Mouse (Mus musculus): Measurements from ENCODE around the gene Eif4e3.

Eif4e3 gene

GRCm38 (mm10) chr6:99624542-99624941, 42.0 kb downstream of the Eif4e3 start:
- DNase-seq (ENCODE audit: low spot score), result no peak

GRCm38 (mm10) chr6:99623641-99624040, 42.9 kb downstream of the Eif4e3 start:
- no peak for DNase-seq (ENCODE audit: low spot score)

DNA sequence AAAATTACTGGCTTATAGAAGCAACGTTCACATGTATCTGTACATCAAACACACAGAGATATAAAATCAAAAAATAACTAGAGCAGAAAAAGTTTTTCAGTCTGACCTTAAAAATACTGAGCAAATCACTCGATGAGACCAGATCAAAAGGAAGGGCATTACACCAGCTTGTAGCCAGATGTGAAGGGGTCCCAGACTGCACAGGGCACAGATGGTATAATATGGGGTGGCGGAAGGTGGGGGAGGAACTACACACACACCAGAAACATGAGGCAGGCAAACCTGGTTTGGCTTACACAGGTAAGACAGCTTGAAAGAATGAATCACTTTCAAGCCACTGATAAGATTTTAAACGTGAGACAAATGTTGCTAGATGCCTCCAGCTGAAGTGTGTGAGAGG, 45.4 kb downstream of the Eif4e3 start:
- no peak for DNase-seq (ENCODE audit: low spot score)

DNA sequence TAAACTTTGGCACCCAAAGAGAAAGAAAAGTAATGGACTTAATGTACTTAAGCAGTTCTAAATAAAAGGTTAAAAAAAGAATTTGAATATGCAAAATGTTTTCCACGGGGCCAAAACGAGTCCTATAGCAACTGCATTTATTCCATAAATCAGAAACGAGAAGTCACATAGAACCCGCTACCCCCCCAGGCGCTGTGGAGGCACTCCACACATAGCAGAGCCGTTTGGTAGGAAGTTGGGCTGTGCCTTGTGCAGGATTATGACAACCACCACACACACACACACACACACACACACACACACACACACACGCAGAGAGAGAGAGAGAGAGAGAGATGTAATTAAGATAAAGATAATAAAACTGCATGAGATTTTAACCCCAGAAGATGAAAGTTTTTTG, 46.1 kb downstream of the Eif4e3 start:
- DNase-seq (ENCODE audit: low spot score), result no peak

- DNase-seq (ENCODE audit: low spot score), result no peak
Observed at GRCm38 (mm10) chr6:99619964-99620363, 46.6 kb downstream of the Eif4e3 start.

DNA sequence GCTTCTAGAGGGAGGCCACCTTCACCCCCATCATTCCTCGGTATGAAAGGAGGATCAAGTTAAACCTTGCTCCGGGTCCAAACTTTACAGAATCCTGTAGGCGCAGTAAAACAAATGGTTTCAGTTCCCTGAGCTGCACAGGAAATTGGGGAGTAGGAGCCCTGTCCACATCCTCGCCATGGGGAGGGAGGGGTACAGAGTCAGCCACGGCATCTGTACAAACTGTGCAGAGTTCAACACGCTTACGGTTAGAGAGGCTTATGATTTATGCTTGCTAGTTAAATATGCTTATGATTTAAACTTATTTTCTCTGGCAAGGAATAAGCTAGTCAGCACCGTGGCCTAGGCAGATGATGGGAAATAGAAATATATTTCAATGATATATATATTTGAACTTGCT, 47.1 kb downstream of the Eif4e3 start:
- DNase-seq (ENCODE audit: low spot score), result no peak

DNA sequence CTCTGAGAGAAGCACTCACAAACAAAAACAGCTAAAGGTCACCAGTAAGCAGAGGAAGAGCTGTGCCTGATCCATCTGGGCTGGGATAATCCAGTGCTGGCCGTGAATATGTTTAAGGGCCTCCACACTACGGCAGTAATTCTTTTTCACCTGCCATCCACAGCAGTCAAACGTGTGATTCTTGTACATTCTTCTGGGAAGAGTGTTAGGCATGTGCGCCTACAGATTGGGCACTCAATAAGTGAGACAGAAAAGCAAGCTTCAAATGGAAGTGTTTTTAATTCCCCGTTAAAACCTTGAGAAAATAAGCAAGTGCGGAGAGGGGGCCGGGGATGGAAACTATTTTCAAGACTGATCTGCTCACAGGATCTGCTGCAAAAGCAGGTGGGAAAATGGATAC, 48.7 kb downstream of the Eif4e3 start:
- no peak for DNase-seq (ENCODE audit: low spot score)

DNA sequence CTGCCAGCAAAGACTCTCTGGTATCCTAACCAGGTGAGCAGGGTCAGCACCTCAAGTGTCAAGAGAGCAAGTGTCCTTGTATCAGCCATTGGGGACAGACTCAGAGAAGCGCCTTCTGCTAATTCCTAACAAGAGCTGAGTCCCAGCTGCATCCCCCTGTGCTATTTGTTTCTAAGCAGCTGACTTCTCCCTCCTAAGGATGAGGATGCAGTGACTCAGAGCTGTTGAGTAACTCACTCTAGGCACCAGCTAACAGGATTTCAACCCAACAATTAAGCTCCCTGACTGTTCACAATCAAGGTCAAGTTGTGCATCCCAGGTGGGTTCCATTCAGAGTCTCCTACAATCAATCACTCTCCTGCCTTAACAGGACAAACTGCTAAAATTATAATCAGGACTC, 49.2 kb downstream of the Eif4e3 start:
- DNase-seq (ENCODE audit: low spot score), result no peak

DNA sequence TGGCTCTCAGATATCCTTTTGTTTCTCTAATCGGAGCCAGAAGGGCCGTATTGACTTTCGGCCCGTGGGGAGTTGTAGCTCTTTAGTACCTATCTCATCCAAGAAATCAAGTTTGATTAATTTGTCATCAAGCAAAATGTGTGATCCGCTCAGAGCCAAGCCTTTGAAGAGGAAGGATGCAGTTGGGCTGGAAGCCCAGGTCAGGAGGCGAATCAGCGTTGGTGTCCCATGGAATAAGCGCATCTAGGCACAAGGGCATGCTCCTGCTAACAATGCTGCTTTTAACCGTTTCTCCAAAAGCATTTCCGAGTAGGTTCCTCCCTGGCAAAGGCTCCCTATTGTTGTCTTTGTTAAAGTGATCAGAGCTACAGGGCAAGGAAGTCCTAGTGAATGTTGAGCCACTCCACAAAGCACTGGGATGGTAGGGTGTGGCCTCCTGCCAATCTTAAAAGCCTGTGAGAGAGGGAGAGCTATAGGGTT, 51.3 kb downstream of the Eif4e3 start:
- no peak for DNase-seq (ENCODE audit: low spot score)

DNA sequence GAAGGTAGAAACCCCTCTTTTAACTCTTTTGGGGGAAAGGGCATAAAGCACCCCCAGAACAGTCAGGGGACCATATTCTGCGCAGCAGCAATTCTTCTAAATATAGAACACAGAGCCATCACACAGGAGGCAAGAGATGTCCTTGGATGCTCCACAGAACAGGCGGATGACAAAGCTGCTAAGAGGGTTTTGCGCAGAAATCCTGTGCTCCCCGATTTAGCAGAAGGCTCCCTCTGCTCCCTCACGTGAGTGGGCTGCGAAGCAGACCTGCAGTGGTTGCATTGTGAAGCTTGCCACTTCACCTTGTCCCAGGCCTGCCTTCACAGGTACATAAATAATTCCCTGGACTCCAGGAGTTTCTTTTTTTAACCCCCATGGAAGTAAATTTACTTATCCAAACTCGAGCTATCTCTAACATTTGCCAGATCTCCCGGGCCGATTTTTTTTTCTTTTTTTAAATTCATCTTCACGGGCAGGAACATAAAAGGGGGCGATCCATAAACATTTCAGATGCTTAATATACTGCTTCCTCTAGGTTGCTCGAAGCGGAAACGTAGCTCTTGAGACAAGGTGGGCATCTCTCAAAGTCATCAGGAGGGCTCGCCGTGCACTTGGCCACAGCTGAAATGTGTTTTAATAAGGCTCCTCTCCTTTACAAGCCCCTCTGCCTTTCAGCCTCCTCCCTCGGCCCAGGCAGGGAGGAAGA, 51.9 kb downstream of the Eif4e3 start:
- DNase-seq (ENCODE audit: low spot score), result no peak

GRCm38 (mm10) chr6:99611866-99612265, 54.7 kb downstream of the Eif4e3 start:
- DNase-seq (ENCODE audit: low spot score), result no peak

DNA sequence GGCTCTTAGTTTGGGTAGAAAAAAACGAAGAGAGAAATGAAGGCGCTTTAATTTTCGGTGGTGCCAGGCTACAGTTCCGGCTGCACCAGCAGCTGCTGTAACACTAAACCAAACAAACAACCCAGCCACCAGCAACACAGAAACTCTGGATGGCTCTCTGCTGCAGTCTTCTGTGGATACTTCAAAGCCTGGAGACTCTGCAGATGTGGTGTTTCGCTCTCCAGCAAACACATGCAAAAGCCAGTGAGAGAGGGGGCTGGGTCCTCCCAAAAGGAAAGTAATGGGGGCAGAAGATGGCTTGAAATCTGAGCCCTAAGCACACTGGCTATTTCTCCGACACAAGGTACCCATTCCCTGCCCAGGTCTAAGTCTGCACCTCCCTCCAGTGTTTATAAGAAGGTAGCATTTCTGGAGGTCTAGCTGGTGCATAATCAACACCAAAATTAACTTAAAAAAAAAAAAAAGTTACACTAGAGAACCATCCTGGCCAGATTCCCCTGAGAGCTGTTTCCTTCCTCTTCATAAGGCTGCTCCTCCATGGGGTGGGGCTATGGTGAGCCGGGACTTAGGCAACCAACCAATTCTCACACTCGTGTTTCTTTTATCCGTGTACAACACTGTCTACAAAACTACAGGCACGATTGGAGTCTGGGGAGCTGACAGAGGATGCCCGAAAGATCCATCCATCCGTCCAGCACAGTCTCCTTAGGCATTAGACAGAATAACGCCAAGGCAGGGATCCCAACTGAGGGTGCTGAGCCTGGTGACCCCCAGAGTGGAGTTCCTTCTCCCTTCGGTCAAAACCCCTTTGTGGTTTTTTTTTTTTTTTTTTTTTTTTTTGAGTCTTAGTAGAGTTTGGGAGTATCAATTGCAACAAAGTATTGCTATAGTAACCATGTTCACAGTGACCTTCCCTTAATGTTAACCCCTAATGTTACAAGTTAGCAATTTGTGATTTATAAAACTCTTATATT, 55.8 kb downstream of the Eif4e3 start:
- DNase-seq (ENCODE audit: low spot score), result no peak

DNA sequence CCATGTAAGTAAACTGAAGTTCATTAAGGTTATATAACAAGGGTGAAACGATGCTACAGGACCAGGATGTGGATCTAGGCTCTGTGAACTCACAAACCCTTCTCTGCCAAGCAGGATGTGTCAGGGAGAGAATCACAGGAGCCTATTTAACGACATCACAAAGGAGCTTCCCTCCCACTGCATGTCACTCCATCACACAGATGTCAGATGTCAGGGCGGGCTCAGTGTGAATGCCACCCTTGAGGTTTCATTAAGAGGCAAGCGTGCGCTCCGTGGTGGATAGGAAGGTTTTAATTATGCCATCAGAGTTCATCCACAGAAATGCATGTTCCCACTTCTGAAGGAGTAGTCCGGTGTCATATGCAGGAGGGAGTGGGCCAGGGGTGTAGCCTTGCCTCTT, 60.5 kb downstream of the Eif4e3 start:
- DNase-seq (ENCODE audit: low spot score), result no peak

DNA sequence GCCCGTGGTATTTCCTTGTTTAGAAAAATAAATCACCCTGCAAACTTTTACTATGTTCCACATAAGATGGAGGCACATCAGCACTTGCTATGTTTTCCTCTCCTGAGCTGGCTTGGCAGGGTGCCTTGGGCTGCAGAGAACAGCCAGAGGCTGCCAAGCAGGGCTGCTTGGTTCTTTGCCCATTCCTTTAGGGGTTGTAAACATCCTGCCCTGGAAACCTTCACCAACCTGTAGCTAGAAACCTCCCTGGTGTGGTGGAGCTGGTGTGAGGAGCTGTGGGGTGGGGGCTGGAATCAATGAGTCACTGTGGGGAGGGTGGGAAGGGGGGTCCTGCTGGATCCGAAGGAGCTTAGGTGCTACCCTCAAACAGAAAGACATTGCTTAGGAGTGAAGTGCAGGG, 61.8 kb downstream of the Eif4e3 start:
- no peak for DNase-seq (ENCODE audit: low spot score)

DNA sequence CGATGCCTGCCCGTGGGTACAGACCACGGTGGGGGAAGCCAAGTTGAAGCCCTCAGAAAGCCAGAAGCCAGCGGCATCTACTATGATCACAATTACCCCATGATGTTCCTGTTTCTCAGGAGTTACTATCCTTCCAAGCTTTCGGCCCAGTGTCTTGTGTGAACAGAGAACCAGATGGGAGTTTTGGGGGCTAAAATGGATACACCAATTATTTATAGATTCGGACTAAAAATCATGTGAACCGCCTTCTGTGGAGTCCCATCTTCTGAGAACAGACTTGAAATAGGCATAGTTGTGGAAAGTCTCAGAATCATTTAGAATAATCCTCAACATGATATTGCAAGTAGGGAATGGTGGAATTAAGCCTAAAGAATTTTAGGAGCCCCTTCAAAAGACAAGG, 64.1 kb downstream of the Eif4e3 start:
- DNase-seq (ENCODE audit: low spot score), result no peak

- DNase-seq (ENCODE audit: low spot score), result no peak
Observed at GRCm38 (mm10) chr6:99600886-99601285, 65.7 kb downstream of the Eif4e3 start.

DNA sequence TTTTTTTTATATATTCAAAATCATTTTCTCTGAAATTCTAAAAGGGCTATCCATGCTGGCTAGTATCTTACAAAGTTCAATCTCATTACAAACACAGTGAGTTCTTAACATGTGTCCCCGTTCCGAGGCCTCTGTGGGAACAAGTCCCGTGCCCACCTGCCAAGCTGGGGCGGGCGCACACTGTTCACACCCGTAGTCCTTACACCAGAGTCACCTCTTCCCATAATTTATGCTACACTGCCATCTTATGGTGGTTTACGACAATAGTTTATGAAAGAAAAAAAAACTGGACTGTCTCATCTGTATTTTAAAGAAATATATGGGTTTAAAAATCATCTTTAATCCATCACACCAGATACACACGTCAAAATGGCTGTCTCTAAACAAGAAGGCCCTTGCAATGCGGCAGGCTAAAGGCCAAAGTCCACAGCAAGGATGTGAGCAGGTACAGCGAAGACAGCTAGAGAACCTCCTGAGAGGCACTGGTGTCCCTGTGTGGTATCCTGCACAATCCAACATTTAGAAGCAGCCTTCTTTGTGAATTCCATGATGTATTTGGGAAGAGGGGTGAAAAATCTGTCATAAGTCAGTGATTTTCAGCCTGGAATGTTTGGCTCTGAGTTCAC, 66.3 kb downstream of the Eif4e3 start:
- DNase-seq (ENCODE audit: low spot score), result peak; percentile 46

DNA sequence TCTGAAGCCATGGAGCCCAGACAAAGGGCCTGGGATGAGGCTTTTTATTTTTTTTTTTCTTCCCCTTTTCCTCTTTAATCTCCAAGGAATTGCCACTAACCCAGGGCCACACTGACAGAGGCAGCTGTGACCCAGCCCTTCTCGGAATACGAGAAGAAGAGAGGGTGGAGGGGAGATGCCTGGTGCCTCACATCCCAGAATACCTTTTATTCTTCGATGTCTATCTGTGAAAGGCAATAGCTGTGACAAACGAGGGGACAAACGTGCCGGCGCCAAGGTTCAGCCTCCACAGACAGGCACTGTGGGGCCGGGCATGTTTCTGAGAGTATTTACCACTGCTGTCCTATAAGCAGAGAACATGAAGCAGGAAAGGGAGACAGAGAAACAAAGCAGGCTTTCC, 66.9 kb downstream of the Eif4e3 start:
- no peak for DNase-seq (ENCODE audit: low spot score)

- no peak for DNase-seq (ENCODE audit: low spot score)
Observed at GRCm38 (mm10) chr6:99599229-99599628, 67.3 kb downstream of the Eif4e3 start.

- DNase-seq (ENCODE audit: low spot score), result no peak
Observed at GRCm38 (mm10) chr6:99577040-99577439, 89.5 kb downstream of the Eif4e3 start.

- no peak for DNase-seq (ENCODE audit: low spot score)
Observed at GRCm38 (mm10) chr6:99575633-99576032, 90.9 kb downstream of the Eif4e3 start.

Data from layer of hippocampus, adult 11-12 months (tissue).